Mouse (Mus musculus): Measurements from ENCODE around the gene Spen. TPM values are rescaled to one million over a fixed set of nuclear protein-coding genes. Genes with fewer than 3 reads are reported as not detected.
A peak's percentile ranks its signal among the peaks of the same experiment; 100 is the strongest.

The Spen gene
- total RNA-seq, 2 experiments from 2014 or later = 56.0 to 68.1 TPM

DNA sequence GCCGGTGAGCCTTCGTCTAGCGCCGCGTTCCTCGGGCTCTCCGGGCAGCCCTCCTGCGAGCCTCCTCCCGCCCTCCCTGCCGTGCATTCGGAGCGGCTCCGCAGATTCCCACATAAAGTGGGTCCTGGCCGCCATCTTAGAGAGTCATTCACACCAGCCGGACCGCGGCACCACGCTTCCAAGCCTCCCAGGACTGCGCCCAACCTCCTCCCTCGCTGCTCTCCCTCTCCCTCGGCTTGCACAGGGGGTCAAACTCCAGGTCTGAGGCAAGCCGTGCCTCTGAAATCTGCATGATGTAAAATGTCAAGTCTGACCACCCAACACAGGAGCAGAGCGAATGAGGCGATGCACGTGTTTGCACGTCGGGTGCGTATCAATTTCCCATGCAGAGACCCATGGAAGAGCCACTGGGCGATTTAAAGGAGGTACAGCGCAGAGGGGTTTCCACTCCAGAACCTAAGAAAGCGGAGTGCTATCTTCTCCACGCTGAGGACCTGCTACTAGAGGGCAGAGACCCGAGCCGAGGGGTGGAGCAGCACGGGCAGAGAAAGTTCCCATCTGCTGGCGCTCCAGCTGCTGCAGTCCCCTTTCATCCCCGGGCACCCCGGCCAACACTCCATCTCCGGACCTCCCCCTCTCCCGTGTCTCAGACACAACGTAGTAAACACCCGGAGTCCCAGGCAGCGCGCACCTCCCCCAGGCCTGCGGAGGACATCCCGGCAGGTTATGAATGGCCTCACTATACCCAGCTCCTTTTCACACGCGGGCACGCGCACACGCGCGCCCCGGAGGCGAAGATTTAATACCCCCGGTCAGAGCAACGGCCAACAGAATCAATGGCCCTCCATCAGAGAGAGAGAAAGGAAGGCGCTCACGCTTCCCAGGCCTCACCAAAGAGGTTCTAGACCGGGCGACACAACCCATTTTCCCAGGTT, 1.8 kb downstream of the Spen start:
- no peak for TF ChIP-seq CTCF (conservative IDR thresholded peaks at IDR 0.05)
- H3K4me3 ChIP-seq = peak overlapping the region; percentile 88
- H3K27ac ChIP-seq = peak overlapping the region; percentile 94
- DNase-seq (ENCODE audit: low spot score in 2 of 2) = peak; percentile 65 to 67

DNA sequence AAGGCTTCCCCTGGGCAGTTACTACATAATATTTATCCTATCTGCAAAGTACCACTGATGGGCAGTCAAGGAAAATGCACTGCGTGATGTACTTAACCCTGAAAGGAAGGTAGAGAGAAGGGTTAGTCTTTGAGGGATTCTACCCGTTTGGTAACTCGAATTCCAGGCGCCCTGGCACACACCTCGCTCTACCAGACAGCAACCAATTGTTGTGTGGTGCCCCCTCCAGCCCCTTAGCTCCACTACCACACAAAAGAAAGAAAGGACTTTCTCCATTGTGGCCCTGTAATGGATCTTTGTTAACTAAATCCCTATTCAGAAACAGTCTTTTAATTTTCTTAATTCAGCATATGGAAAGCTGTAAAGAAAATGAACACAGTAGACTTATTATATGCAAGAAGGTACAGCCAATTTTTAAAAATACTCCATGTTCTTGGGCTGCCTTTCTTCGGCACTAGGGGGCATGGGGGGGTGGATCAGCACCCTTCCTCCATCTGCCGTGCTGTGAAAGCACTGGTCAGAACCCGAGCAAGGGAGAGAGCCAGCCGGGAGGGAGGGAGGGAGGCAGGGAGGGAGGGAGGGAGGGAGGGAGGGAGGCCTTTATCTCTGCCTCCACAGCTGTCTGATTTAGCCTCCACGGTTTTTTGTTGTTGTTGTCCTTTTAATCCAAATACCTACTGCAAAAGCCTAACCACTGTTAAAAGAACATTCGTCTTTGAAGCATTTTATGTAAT, 3.3 kb downstream of the Spen start:
- peak; percentile 59 for TF ChIP-seq CTCF (conservative IDR thresholded peaks at IDR 0.05)
- peak; percentile 29 to 45 for DNase-seq (ENCODE audit: low spot score in 2 of 2)

DNA sequence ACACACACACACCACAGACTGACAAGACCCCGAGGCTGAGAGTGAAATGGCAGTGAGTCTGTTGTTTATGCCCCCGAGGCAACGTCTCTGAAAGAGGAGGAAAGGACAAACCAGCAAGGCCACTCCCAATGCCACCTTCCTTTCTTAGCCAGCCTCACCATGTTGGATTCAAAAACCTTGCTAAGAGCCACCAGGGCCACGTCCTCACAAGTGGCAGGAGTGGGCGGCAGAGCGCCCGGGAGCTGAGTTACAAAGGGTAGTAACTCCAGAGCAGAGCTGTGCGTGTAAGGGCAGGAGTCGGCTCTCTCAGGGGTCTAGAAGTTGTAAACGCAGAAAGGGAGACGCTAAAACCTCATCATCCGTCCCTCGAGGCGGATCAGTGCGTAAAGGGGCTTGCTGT, 7.4 kb downstream of the Spen start:
- no peak overlapping the region for H3K27ac ChIP-seq
- TF ChIP-seq CTCF (conservative IDR thresholded peaks at IDR 0.05) = no peak
- no peak for DNase-seq (ENCODE audit: low spot score in 2 of 2)
- H3K4me3 ChIP-seq = no peak overlapping the region

More for the DNA sequence above, 3.3 kb downstream of the Spen start:
- H3K4me3 ChIP-seq = peak overlapping the region; percentile 88
- H3K27ac ChIP-seq = peak overlapping the region; percentile 94

DNA sequence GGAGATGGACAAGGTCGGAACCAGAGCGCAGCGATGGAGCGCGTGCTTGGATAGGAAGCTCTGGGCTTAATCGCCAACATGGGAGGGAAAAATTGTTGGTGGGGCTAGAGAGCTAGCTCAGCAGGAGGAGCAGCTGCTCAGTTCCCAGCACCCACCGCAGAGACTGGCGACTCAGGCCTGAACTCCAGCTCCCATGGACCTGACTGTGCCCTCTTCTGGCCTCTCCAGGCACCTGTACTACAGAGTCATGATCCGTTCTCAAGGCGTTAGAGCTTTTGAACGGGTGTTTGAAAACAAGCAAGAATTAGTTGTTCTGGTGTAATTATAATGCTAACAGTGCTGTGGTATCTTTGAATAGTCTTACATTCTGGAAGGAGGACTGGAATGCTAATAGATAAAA, 9.5 kb downstream of the Spen start:
- peak; percentile 24 for TF ChIP-seq CTCF (conservative IDR thresholded peaks at IDR 0.05)
- Histone ChIP-seq H3K4me3 (no peak overlapping the region), H3K27ac (peak overlapping the region; percentile 2; the same call in 1 of the 2 replicates)
- no peak for DNase-seq (ENCODE audit: low spot score in 2 of 2)

DNA sequence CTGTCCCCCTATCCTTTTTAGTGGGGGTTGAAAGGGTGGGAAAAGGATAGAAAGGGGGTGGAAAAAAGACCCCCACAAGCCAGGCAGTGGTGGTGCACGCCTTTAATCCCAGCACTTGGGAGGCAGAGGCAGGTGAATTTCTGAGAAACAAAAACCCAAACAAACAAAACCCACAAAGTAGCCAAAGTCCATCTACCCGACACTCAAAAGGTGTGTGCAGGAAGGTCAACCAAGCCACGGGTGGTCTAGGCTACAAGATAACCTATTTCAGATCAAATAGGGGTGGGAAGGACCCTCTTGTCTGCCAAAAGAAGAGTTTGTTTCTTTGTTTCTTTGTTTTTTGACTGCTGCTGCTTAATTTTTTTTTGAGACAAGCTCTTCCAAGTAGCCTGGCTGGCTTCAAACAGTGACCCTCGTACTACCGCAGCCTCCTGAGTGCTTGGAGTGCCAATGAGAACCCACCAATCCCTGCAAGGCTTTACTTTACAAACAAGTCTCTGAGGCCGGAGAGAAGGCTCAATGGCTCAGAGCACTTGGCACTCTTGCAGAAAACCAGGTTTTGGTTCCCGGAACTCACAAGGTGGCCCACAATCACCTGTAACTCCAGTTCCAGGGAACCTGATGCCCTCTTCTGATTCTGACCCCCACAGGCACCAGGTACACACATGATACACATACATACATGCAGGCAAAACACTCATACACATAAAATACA, 11.3 kb downstream of the Spen start:
- Histone ChIP-seq H3K4me3 (no peak overlapping the region), H3K27ac (no peak overlapping the region)
- TF ChIP-seq CTCF (conservative IDR thresholded peaks at IDR 0.05) = no peak
- DNase-seq (ENCODE audit: low spot score in 2 of 2) = no peak

DNA sequence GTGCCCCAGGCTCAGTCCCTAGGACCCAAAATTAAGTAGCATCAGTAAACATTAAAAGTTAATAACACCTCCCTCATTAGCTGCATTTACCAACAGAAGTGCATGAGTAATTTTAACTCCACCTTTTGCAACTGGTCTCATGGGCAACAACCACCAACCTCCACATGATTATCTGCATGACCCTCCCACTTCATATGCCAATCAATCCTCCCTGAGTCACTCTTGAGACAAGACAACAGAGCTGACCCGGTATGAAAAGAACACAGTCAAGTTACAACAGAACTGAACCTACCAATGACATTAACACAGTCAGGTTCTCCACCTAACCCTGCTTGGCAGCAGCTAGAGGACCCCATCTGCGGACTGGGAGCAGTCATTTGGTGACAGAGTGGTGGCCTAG, 12.5 kb downstream of the Spen start:
- no peak overlapping the region for H3K4me3 ChIP-seq
- no peak for DNase-seq (ENCODE audit: low spot score in 2 of 2)
- TF ChIP-seq CTCF (conservative IDR thresholded peaks at IDR 0.05) = no peak
- H3K27ac ChIP-seq = no peak overlapping the region

DNA sequence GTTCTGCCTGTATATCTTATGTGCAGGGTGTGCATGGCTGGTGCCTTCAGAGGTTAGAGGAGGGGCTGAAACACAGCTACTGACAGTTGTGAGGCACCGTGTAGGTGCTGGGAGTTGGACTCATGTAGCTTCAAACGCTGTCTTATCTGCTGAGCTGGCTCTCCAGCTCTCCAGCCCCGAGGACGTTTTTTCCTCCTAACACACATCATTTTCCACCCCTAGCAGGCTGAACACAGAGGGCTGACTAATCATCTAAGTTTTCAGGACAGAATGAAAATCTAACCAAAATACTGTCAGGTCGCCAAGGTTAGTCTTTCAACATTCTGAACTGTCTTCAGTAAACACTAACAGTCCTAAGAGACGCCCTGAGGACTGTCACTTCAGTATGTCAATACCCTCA, 13.7 kb downstream of the Spen start:
- no peak overlapping the region for H3K4me3 ChIP-seq
- DNase-seq (ENCODE audit: low spot score in 2 of 2) = no peak
- H3K27ac ChIP-seq = no peak overlapping the region
- no peak for TF ChIP-seq CTCF (conservative IDR thresholded peaks at IDR 0.05)

DNA sequence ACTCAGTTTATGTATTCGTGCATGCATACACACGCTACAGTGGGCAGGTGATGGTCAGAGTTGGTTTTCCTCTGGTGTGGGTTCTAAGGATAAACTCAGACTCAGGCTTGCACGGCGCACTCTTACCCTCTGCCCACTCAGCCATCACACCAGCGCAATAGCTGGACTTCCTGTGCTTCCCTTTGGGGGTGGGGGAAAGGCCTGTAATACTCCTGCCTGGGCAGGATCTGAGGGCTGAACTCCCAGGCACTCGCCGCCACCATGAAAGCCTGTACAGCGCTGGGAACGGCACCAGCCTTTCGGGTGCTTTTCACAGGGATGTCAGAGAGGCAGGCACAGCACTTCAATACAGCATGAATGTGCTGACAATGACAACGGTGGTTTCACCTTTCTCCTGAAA, 15.3 kb downstream of the Spen start:
- no peak overlapping the region for H3K4me3 ChIP-seq
- peak overlapping the region; percentile 32; the same call in 1 of the 2 replicates for H3K27ac ChIP-seq
- TF ChIP-seq CTCF (conservative IDR thresholded peaks at IDR 0.05) = no peak

DNA sequence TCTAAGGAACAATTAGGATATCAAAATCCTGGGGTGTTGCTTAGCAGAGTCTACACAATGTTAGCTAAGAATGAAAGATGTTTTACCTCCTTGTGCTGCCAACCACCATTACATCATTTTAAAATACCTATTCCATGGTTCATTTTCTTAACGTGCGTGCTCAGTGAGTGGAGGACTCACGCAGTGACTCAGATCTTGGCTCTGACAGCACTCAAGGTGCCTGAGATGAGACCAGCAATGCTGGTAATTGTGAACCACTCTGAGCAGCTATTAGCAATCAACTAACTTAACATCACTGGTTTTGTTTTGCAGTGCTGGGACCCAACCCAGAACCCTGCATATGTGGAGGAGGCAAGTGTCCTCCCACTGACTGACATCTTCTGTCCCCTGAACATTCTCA, 20.0 kb downstream of the Spen start:
- Histone ChIP-seq H3K27ac (no peak overlapping the region), H3K4me3 (no peak overlapping the region)
- no peak for TF ChIP-seq CTCF (conservative IDR thresholded peaks at IDR 0.05)
- no peak for DNase-seq (ENCODE audit: low spot score in 2 of 2)

More for the DNA sequence above, 15.3 kb downstream of the Spen start:
- no peak for DNase-seq (ENCODE audit: low spot score in 2 of 2)

DNA sequence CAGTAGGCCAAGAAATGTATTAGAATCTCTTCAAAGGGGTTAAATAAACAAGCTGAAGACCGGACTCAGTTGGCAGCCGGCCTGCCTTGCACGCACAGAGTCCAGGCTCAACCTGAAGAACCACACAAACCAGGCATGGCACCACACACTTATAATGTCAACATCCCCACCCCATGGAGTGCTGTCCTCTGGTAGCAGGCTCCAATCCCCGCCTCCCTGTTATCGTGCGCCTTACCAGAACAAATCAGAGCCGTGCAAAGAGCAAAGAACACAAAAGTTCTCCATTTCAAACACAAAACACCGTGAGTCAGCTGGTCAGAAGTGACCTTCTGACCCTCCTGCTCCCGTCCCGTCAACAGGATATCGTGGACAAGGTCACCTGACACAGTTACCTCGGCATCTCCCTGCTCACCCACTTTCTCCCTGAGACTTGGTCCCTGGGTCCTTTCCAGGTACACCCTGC, 24.2 kb downstream of the Spen start:
- Histone ChIP-seq H3K4me3 (no peak overlapping the region), H3K27ac (no peak overlapping the region)
- no peak for DNase-seq (ENCODE audit: low spot score in 2 of 2)
- TF ChIP-seq CTCF (conservative IDR thresholded peaks at IDR 0.05) = no peak

DNA sequence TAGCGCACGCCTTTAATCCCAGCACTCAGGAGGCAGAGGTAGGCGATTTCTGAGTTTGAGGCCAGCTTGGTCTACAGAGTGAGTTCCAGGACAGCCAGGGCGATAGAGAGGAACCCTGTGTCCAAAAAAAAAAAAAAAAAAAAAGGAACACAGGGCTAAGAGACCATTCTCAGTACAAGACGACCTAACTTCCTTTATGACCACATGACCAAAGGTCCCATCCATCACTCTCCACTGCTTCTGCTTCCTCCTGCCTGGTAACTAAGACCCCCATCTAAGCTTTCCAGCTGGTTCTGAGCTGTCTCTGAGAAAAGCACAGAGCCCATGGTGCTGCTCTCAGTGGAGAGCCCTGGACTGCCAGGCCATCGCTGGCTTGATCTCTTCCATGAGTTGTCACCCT, 26.3 kb downstream of the Spen start:
- Histone ChIP-seq H3K4me3 (no peak overlapping the region), H3K27ac (peak overlapping the region; percentile 25; the same call in 1 of the 2 replicates)
- DNase-seq (ENCODE audit: low spot score in 2 of 2) = no peak
- TF ChIP-seq CTCF (conservative IDR thresholded peaks at IDR 0.05) = no peak

DNA sequence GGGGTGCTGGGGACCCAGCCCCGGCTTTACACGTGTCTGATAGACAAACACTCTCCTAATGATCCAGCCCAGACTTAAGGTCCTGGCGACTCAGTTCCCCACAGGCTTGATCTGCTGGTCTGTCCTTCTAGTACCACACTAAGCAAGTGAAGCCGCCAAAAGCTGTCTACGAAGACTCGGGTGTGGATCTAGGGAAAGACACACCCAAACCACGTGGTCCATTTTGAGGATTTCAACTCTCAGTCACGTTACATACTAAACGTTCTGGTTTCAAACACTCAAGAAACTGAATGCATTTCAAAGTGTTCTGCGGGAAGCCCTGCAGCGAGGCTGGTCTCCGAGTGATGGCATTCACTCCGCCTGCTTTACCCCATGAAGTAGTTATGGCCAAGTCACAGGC, 27.9 kb downstream of the Spen start:
- no peak overlapping the region for H3K4me3 ChIP-seq
- DNase-seq (ENCODE audit: low spot score in 2 of 2) = no peak
- no peak overlapping the region for H3K27ac ChIP-seq
- TF ChIP-seq CTCF (conservative IDR thresholded peaks at IDR 0.05) = no peak

DNA sequence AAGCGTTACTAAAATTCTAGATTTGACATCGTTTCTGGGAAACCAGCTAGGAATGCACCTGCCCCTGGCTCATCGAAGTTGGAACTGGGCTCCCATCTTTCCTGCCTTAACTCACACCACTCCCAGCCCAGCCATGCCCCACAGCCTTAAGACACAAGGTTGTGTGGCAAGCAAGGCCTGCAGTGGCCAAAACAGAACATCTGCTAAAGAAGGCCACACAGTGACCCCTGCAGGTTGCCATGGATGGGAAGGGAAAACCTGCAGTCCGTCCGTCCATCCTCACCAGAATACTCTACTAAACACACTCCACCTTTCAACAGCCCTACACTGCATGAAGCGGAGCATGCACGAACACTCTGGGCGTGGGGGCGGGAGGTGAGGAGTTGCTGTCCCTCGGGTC, 31.5 kb downstream of the Spen start:
- Histone ChIP-seq H3K4me3 (no peak overlapping the region), H3K27ac (peak overlapping the region; percentile 78)
- TF ChIP-seq CTCF (conservative IDR thresholded peaks at IDR 0.05) = peak; percentile 54
- DNase-seq (ENCODE audit: low spot score in 2 of 2) = no peak

Measured in layer of hippocampus, adult 2 months (tissue).